Mouse (Mus musculus) kidney, adult 11 months (tissue): ENCODE data around the gene Igsf8.

ENCODE experiments used
- DNase-seq: peaks from one replicate; pipeline ENCODE4 v3.0.0; 2022

Gene Igsf8

DNA sequence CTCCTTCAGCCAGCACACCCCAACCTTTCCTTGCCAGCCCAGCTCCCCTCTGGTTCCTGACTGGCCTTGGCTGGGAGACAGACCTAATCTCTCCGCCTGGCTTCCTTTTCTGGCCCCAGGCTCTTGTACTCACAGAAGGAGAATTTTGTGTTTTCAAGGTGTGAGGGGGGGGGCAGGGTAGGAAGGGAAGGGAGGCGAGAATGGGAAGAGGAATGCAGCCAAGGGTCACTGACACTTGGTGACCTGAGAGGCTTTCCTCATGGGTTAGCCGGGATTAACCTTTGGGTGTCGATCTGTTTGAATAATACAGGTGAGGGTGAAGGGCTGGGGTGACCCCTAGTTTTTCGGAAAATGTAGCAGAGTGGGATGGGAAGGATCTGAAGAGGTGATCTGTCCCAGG is 12.7 kb downstream of the Igsf8 start:
- peak; percentile 36 for DNase-seq

DNA sequence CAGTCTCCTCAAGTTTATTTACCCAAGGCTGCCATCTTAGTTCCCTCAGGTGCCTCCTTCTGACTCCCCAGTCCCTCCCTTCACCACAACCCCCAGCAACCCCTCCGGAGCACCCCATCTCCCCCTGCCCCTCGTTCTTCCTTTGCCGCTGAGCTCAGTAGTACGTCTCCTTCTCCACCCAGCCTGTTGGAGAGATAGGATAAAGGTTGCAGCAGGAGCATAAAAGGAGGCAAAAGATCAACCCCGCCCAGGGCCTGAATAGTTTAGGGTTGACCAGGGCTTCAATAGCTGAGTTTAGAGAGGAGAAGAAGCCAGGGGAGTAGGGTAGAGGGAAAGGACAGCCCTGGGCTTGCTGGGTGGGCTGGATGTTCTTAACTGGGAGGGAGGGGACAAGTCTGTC is 13.1 kb downstream of the Igsf8 start:
- no peak for DNase-seq

DNA sequence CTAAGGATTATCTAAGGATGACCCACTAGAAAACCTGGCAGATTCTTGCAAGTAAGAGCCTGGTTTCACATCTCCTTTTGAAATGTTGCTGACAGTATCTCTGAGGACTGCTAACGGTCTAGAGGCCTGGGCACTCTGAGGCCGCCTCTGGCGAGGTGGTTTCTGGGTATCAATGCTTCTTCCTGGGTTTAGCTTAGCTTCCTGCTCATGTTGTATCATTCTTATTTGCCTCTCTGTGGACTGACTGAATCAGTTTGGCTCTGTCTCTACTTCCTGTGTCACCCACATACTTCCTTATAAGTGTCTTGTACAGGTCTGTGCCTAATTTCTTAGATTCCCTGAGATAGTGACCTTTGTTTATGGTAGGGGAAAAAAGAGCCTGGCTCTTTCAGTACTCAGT is 15.7 kb downstream of the Igsf8 start:
- no peak for DNase-seq

GRCm38 (mm10) chr1:172278328-172278727 is 16.9 kb downstream of the Igsf8 start:
- DNase-seq: no peak

GRCm38 (mm10) chr1:172279768-172280509 is 18.5 kb downstream of the Igsf8 start:
- no peak for DNase-seq

GRCm38 (mm10) chr1:172281522-172282254 is 20.2 kb downstream of the Igsf8 start:
- no peak for DNase-seq

- DNase-seq: no peak
Observed at GRCm38 (mm10) chr1:172283073-172283472, 21.6 kb downstream of the Igsf8 start.

DNA sequence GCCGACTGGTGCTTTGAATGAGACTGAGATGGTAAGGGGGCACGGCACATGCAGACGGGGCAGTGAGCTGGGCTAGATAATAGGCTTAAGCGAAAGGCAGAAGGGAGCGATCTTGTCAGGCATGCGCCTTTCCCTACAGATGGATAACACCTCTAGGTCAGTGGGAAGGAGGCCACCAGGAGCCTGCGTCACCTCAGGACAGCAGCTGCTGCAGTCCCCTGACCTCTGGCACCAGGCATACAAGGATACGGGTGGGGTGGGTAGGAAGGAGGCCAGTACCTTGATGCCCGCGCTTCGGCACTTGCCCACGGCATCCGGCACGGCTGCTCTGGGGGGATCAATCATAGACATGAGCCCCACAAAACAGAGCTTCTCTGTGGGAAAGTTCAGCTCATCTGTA is 22.8 kb downstream of the Igsf8 start:
- DNase-seq: no peak

GRCm38 (mm10) chr1:172286740-172287139 is 25.3 kb downstream of the Igsf8 start:
- DNase-seq: no peak

DNA sequence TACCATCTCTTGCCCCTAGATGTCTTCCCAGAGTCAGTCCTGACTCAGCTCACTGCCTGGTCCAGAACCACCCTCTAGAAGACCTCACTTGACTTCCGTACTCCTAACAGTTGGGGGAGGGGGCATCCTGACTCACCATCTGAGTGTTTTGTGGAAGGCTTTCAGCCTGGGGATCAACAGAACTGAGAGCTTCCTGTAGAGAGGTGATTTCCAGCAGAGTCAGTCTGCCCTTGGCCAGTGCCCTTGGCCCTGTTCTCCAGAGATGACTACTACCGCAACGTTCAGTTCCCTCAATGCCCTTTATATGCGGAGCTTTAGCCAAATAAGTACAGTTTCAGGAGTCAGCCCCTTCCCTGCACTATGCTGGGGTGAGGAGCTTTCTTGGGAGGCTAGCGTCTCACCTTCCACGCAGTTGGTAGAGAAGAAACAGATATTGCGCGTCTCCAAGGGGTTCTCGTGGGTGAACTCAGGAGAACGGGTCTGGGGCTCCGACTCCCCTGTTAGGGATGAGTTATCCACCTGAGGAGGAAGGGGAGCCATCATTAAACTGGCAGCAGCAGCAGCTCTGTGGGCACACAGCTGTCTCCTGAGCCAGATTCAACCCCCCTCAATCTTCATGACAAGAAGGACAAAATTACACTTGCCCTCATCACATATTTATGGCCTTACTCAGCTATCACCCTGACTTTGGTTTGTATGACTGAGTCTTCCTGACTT is 27.6 kb downstream of the Igsf8 start:
- DNase-seq: no peak

DNA sequence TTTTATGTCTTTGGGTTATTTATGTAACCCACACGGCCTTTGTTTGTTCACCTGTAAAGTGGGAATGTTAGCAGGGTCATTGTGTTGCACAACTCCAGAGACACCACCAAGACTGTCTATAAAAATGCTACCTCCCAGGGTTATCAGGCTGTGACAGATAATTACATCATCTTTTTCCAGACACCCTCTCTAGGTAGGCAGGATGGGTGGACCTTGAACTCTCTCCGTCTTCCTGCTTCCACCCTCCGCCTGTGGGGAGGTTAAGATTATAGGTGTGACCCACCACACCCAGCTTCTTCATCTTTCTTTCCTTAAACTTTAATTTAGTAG is 28.1 kb downstream of the Igsf8 start:
- DNase-seq: no peak

DNA sequence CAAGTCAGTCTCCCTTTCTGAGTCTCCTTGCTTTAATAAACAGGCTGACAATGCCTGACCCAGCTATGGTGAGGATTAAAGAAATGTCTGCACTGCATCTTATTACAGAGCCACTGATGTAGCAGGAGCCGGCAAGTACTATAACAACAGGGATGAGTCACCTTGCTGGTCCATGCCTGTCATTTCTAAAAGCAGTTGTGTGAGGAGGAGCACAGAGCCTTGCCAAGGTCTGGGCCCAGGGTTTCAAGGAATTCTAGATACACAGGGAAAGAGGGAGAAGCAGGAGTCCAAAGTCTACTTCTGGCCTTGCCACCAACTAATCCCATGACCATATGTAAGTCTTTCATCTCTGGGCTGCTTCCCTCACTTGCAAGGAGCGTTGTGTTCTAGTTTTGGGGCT is 31.4 kb downstream of the Igsf8 start:
- DNase-seq: no peak

DNA sequence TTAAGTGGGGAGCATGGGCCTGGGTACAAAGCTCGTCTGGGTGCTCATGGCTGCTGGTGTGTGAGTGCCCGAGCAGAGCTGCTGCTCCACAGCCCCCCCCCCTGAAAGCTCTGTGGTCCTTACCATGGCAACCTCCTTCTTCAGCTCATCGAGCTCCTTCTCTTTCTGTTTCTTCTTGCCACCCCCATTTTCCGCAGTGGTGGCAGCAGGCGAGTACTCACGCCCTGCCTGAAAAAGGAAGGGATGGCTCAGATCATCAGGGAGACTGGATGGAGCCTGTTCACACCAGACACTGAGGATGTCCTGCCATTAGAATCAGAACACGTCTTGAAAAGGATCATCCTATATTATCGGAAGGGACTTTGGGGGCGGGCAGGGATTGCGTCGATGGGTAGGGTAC is 32.0 kb downstream of the Igsf8 start:
- DNase-seq: no peak

- DNase-seq: no peak
Observed at GRCm38 (mm10) chr1:172295751-172296197, 34.3 kb downstream of the Igsf8 start.

DNA sequence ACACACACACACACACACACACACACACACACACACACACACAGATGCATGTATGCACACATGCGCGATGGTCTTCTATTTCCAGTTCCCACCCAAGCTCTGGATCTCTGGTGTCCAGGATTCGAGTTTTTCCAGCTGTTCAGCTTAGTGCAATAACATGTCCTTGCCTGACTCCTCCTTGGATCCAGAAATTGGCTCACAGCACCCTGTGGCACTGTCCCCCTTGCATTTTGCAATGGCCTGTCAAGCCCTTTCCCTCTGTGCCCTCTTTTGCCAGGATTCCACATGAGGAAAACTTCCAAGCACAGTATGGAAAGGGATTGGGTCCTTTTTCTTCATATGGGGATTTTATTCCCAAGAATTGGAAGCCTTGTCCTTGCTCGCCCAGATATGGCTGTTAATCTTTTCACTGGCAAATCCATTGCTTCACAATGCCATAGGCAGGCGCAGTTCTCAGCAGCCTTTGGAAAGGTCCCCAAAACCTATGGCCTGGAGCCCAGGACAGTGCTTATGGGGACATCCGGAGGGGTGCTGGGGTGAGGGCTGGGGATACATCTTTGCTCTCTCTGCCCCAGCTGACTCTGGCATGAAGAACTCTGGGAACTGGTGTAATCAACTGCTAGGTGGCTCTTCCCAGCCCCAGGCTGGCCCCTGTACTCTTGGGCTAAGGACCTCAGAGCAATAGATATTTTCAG is 35.5 kb downstream of the Igsf8 start:
- DNase-seq: no peak

DNA sequence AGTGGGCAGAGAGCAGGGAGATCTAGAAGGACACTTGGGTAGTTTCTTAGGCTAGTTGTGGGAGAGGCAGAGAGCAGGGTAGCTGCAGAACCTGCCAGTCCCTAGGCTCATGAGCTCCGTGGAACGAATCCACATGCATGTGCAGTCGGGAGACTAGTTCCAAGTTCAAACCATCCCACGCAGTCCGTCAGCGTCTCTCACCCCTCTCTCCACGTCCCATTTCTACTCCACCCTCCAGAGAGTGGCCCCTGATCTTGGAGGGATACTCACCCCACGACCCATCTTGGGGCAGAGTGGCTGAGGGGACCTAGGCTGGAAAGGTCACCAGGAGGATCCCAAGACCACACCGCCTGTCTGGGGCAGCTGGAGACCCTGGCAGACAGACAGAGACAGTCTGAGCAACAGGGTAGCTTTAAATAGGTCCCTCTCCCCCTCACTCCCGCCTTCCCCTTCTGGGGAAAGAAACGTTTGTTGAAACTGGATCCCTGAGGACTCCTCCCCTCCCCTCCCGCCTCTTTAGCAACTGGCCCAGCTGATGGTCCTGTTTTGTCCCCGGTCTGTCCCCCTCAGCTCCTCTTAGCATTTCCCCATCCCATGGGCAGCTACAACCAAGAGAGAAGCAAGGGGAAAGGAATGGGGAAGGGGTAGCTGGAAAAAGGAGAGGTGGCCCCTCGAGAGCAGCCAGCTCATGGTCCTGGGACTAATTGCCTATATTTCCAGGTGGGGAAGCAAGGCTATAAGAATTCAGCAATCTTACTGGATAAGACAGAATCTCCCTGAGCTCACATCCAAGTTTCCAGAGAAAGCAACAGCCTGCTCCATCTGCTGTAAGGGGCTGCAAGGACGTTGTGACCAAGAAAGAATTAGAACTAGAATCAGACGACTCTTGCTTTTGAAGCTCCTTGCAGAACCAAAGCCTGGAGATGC is 36.4 kb downstream of the Igsf8 start, which contains the start of gene Atp1a2:
Gene Atp1a2, minus strand, starts transcription at position 454 of the 927 bp plus-strand sequence.
- no peak for DNase-seq

GRCm38 (mm10) chr1:172299528-172299927 is 38.1 kb downstream of the Igsf8 start:
- no peak for DNase-seq

DNA sequence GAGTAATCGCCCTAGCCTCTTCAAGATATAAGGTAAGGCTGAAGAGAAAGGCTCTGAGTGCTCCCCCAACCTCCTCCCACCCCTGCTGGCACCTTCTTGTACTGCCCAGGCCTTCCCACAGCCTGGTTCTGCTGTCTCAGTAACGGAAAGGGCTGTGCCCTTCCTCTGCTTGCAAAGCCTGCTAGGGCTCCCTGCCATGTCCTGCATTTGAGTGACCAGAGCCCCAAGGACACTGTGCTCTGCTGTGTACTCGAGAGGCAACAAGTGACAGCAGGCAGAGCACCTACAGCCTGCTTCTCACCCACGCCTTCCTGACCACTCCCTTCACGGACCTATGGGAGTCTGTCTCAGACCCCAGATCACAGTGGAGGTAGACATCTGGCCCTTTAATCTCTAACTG is 38.8 kb downstream of the Igsf8 start:
- DNase-seq: peak; percentile 30

DNA sequence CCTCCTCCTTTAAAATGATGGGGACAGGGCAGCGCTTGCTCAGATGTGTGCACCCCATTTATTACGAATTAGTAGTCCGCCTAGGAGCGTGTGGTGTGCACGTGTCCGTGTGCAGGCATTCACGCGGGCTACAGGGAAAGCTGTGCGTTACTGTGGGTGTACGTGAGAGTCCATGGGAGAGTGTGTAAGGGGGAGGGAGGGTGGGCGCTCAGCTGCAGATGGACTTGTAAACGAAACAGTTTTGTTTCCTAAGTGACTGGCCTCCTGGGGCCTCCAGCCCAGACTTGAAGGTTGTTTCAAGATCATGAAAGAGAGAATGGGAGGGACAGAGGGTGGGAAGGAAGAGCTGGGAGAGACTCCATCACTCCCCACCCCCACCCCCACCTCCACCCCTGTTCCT is 39.7 kb downstream of the Igsf8 start:
- DNase-seq: no peak

DNA sequence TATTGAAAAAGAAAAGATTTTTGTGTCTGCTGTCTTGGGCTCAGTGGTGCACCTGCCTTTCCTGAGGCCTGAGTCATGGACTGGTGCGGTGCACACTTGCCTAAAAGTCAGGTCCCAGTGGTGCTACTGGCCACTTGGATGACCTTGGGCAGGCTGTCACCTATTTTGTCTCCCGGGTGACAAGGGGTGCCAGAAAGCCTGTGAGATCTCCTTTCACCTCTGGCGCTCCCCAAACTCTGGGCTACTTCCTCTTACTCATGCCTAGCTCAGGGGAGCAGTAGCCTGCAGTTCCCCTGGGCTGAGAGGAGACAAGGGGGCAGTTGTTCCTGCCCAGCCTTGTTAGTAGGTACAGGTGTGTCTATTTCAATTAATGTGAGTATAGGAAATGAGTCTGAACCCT is 40.9 kb downstream of the Igsf8 start:
- DNase-seq: no peak

- DNase-seq: no peak
Observed at GRCm38 (mm10) chr1:172302851-172303250, 41.4 kb downstream of the Igsf8 start.

GRCm38 (mm10) chr1:172304443-172304842 is 43.0 kb downstream of the Igsf8 start:
- DNase-seq: no peak
